Mouse (Mus musculus): Measurements from ENCODE around the gene Pcnx4.

The Pcnx4 gene

GRCm38 (mm10) chr12:72612053-72612452 lies 75.9 kb downstream of the Pcnx4 start:
- DNase-seq: no peak

- no peak for DNase-seq
Observed at GRCm38 (mm10) chr12:72620856-72621255, 84.7 kb downstream of the Pcnx4 start.

- no peak for DNase-seq
Observed at GRCm38 (mm10) chr12:72621441-72621840, 85.3 kb downstream of the Pcnx4 start.

GRCm38 (mm10) chr12:72622853-72623496 lies 86.8 kb downstream of the Pcnx4 start:
- DNase-seq: no peak

GRCm38 (mm10) chr12:72628751-72629150 lies 92.6 kb downstream of the Pcnx4 start:
- no peak for DNase-seq

All from right cerebral cortex, adult 18-20 months (tissue).